Mouse (Mus musculus) limb, embryonic 15.5 days (tissue): Measurements from ENCODE around the gene Stap2. TPM values are rescaled to one million over a fixed set of nuclear protein-coding genes. Genes with fewer than 3 reads are reported as not detected.
A peak's percentile ranks its signal among the peaks of the same experiment; 100 is the strongest.

Experiments
- ATAC-seq: fragments of 200-750 bp; cut with Nextera tagmentation; 2 replicates; pipeline ENCODE4 v1.8.0; 2017; ENCODE audit warnings: low read depth, moderate TSS enrichment; ENCODE audit not compliant: insufficient number of reproducible peaks, low FRiP score, low TSS enrichment
- H3K27ac ChIP-seq: fragments of 300-500 bp; sonication (generic); 2 replicates; pipeline ENCODE4 v1.5.1; 2015; ENCODE audit warnings: moderate library complexity, mild to moderate bottlenecking, inconsistent platforms
- H3K27me3 ChIP-seq: fragments of 300-500 bp; sonication (generic); 2 replicates; pipeline ENCODE4 v1.6.1; 2015; ENCODE audit warnings: inconsistent platforms
- H3K36me3 ChIP-seq: fragments of 300-500 bp; sonication (generic); 2 replicates; pipeline ENCODE4 v1.6.1; 2015; ENCODE audit warnings: inconsistent platforms
- H3K4me1 ChIP-seq: fragments of 300-500 bp; sonication (generic); 2 replicates; pipeline ENCODE4 v1.6.1; 2015; ENCODE audit warnings: inconsistent platforms
- H3K4me2 ChIP-seq: fragments of 300-500 bp; sonication (generic); 2 replicates; pipeline ENCODE4 v1.6.1; 2015; ENCODE audit warnings: mild to moderate bottlenecking, inconsistent platforms
- H3K4me3 ChIP-seq: fragments of 300-500 bp; sonication (generic); 2 replicates; pipeline ENCODE4 v1.5.1; 2015; ENCODE audit warnings: mild to moderate bottlenecking, inconsistent platforms
- H3K9ac ChIP-seq: fragments of 300-500 bp; sonication (generic); 2 replicates; pipeline ENCODE4 v1.6.1; 2015; ENCODE audit warnings: inconsistent platforms
- H3K9me3 ChIP-seq: fragments of 300-500 bp; sonication (generic); 2 replicates; pipeline ENCODE4 v1.6.1; 2016; ENCODE audit warnings: inconsistent platforms
- WGBS: fragments of 180-500 bp; shearing (Covaris S2); methylation state at CpG from one replicate; pipeline ENCODE4 v1.1.7; 2015; 5-methylcytosine and 5-hydroxymethylcytosine counted together
- polyA plus RNA-seq: library from polyadenylated mRNA; unstranded; fragments of >200 nt; fragmentation: Nextera tagmentation; extraction: Ambion mirVana; gene quantifications from 2 replicates; pipeline ENCODE4 v1.2.1, GENCODE M21; 2015

Stap2 gene
- polyA plus RNA-seq, 1 experiment from 2014 or later = 26.0 TPM

- H3K27ac ChIP-seq = no peak overlapping the region
- 86% methylated on average over 8 of the region's 8 CpGs for WGBS
- no peak overlapping the region for H3K4me3 ChIP-seq
- peaks cover 6% of the 10 kb centered on the region; the same call in 1 of the 2 replicates for H3K36me3 ChIP-seq
- H3K4me2 ChIP-seq = no peak overlapping the region
- ATAC-seq = peak; percentile 50; the same call in 1 of the 2 replicates
- peaks cover 11% of the 10 kb centered on the region for H3K4me1 ChIP-seq
- H3K9ac ChIP-seq = no peak overlapping the region
- no peaks in the 10 kb centered on the region for H3K27me3 ChIP-seq
- no peaks in the 10 kb centered on the region for H3K9me3 ChIP-seq
These were observed 15.0 kb downstream of the Stap2 start for GRCm38 (mm10) chr17:55990278-55990898.

GRCm38 (mm10) chr17:55986030-55986961 lies 19.1 kb downstream of the Stap2 start, which contains the start of gene Fsd1:
Gene Fsd1, plus strand, starts transcription at chr17:55986509.
- WGBS = 9% methylated on average over 32 of the region's 35 CpGs
- Histone ChIP-seq H3K4me1 (peaks cover 11% of the 10 kb centered on the region), H3K4me2 (peak within 1 kb of the TSS; percentile 80), H3K36me3 (peaks cover 6% of the 10 kb centered on the region; the same call in 1 of the 2 replicates), H3K27me3 (no peaks in the 10 kb centered on the region), H3K9me3 (no peaks in the 10 kb centered on the region), H3K27ac (no peak within 1 kb of the TSS), H3K4me3 (peak within 1 kb of the TSS; percentile 56), H3K9ac (peak within 1 kb of the TSS; percentile 29; the same call in 1 of the 2 replicates)
- ATAC-seq = 0 out of 2 replicates have a peak, but pooled peaks have one; percentile 27

- ATAC-seq = no peak
- Histone ChIP-seq H3K27ac (no peak overlapping the region), H3K9me3 (no peaks in the 10 kb centered on the region), H3K4me2 (no peak overlapping the region), H3K36me3 (no peaks in the 10 kb centered on the region), H3K27me3 (no peaks in the 10 kb centered on the region), H3K4me3 (no peak overlapping the region), H3K4me1 (0 out of 2 replicates have a peak, but pooled peaks cover 8% of the 10 kb centered on the region), H3K9ac (no peak overlapping the region)
- WGBS = 51% methylated on average over 3 of the region's 3 CpGs
These were observed 28.1 kb downstream of the Stap2 start for GRCm38 (mm10) chr17:55977301-55977700.

GRCm38 (mm10) chr17:55976255-55976862 lies 29.0 kb downstream of the Stap2 start:
- H3K4me2 ChIP-seq = no peak overlapping the region
- no peaks in the 10 kb centered on the region for H3K9me3 ChIP-seq
- ATAC-seq = no peak
- no peak overlapping the region for H3K27ac ChIP-seq
- peaks cover 4% of the 10 kb centered on the region; the same call in 1 of the 2 replicates for H3K27me3 ChIP-seq
- H3K4me3 ChIP-seq = no peak overlapping the region
- no peak overlapping the region for H3K9ac ChIP-seq
- H3K36me3 ChIP-seq = no peaks in the 10 kb centered on the region
- 18% methylated on average over 13 of the region's 13 CpGs for WGBS
- peaks cover 10% of the 10 kb centered on the region for H3K4me1 ChIP-seq

GRCm38 (mm10) chr17:55971453-55971852 lies 33.9 kb downstream of the Stap2 start:
- no peak for ATAC-seq
- H3K4me2 ChIP-seq = peak overlapping the region; percentile 88
- H3K36me3 ChIP-seq = peaks cover 17% of the 10 kb centered on the region
- H3K27ac ChIP-seq = no peak overlapping the region
- H3K4me1 ChIP-seq = peaks cover 24% of the 10 kb centered on the region
- WGBS = 39% methylated on average over 22 of the region's 22 CpGs
- no peak overlapping the region for H3K9ac ChIP-seq
- H3K4me3 ChIP-seq = peak overlapping the region; percentile 53; the same call in 1 of the 2 replicates
- peaks cover 12% of the 10 kb centered on the region; the same call in 1 of the 2 replicates for H3K27me3 ChIP-seq
- no peaks in the 10 kb centered on the region for H3K9me3 ChIP-seq

GRCm38 (mm10) chr17:55969966-55970891 lies 35.2 kb downstream of the Stap2 start, which contains the start of gene Shd:
Gene Shd, plus strand, starts transcription at chr17:55970467.
- Histone ChIP-seq H3K27me3 (peaks cover 12% of the 10 kb centered on the region; the same call in 1 of the 2 replicates), H3K9ac (peak within 1 kb of the TSS; percentile 61), H3K27ac (no peak within 1 kb of the TSS), H3K4me1 (peaks cover 21% of the 10 kb centered on the region), H3K9me3 (no peaks in the 10 kb centered on the region), H3K4me2 (peak within 1 kb of the TSS; percentile 88), H3K4me3 (peak within 1 kb of the TSS; percentile 53), H3K36me3 (peaks cover 28% of the 10 kb centered on the region)
- ATAC-seq = no peak
- 9% methylated on average over 55 of the region's 55 CpGs for WGBS

GRCm38 (mm10) chr17:55969560-55969959 lies 35.8 kb downstream of the Stap2 start:
- Histone ChIP-seq H3K9ac (peak overlapping the region; percentile 61; the same call in 1 of the 2 replicates), H3K27ac (no peak overlapping the region)

GRCm38 (mm10) chr17:55968210-55968609 lies 37.2 kb downstream of the Stap2 start:
- no peak overlapping the region for H3K9ac ChIP-seq
- peaks cover 22% of the 10 kb centered on the region for H3K4me1 ChIP-seq
- peaks cover 44% of the 10 kb centered on the region for H3K36me3 ChIP-seq
- H3K4me3 ChIP-seq = no peak overlapping the region
- H3K27ac ChIP-seq = no peak overlapping the region
- no peak overlapping the region for H3K4me2 ChIP-seq
- H3K9me3 ChIP-seq = no peaks in the 10 kb centered on the region
- peaks cover 12% of the 10 kb centered on the region; the same call in 1 of the 2 replicates for H3K27me3 ChIP-seq
- ATAC-seq = no peak
- WGBS = 61% methylated on average over 7 of the region's 7 CpGs

More at GRCm38 (mm10) chr17:55969560-55969959, 35.8 kb downstream of the Stap2 start:
- peaks cover 35% of the 10 kb centered on the region for H3K36me3 ChIP-seq
- peaks cover 12% of the 10 kb centered on the region; the same call in 1 of the 2 replicates for H3K27me3 ChIP-seq
- peak overlapping the region; percentile 53 for H3K4me3 ChIP-seq
- no peaks in the 10 kb centered on the region for H3K9me3 ChIP-seq
- 36% methylated on average over 14 of the region's 14 CpGs for WGBS
- H3K4me2 ChIP-seq = peak overlapping the region; percentile 88
- no peak for ATAC-seq
- peaks cover 21% of the 10 kb centered on the region for H3K4me1 ChIP-seq

GRCm38 (mm10) chr17:55967186-55967585 lies 38.2 kb downstream of the Stap2 start:
- no peak overlapping the region for H3K9ac ChIP-seq
- H3K4me2 ChIP-seq = no peak overlapping the region
- H3K27me3 ChIP-seq = peaks cover 12% of the 10 kb centered on the region; the same call in 1 of the 2 replicates
- H3K36me3 ChIP-seq = peaks cover 47% of the 10 kb centered on the region
- no peak overlapping the region for H3K27ac ChIP-seq
- peaks cover 25% of the 10 kb centered on the region for H3K4me1 ChIP-seq
- ATAC-seq = no peak
- 91% methylated on average over 4 of the region's 4 CpGs for WGBS
- no peaks in the 10 kb centered on the region for H3K9me3 ChIP-seq
- H3K4me3 ChIP-seq = no peak overlapping the region

GRCm38 (mm10) chr17:55964996-55965395 lies 40.4 kb downstream of the Stap2 start:
- Histone ChIP-seq H3K9ac (no peak overlapping the region), H3K27ac (no peak overlapping the region), H3K36me3 (peaks cover 62% of the 10 kb centered on the region), H3K4me2 (no peak overlapping the region), H3K4me1 (peaks cover 16% of the 10 kb centered on the region), H3K9me3 (no peaks in the 10 kb centered on the region), H3K27me3 (0 out of 2 replicates have a peak, but pooled peaks cover 4% of the 10 kb centered on the region), H3K4me3 (no peak overlapping the region)
- 86% methylated on average over 9 of the region's 9 CpGs for WGBS
- ATAC-seq = no peak
